Mouse (Mus musculus) stomach, postnatal 0 days (tissue): ENCODE data around the gene Polr3k.

Source experiments
- CTCF ChIP-seq: IDR thresholded peaks from 2 replicates; pipeline ENCODE4 v1.5.1; 2016; ENCODE audit warnings: antibody characterized with exemption, low read depth, mild to moderate bottlenecking, moderate library complexity
- EP300 ChIP-seq: optimal IDR thresholded peaks from 2 replicates; pipeline ENCODE3; 2016; ENCODE audit warnings: antibody characterized with exemption

DNA sequence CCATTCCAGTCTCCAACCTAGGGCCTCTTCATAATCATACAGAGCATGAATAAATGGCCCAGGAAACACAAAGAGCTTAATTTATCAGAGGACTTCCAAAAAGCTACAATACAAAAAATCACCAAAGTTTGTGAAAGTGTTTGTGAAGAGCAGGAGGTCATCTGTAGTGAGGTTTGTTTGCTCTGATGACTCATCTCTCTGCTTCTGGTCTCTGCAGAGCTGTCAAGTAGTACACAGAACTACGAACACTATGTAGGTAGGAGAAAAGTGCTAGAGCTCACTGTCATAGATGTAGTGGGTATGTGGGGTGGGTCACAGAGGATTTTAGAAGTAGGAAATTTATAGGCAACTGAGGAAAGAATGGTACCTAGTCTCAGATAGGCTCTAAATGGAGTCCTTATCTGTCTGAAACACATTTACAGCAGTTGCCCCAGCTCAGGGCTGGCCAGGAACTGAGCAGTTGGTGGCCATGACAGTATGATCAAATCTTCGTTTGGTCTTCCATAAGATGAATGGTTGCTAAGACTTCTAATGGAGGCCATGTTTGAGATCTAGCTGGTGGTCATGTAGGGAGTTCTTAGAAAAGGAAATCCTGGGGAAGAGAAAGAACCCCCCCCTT is 35.0 kb upstream of the Polr3k start:
- TF ChIP-seq EP300 (no peak), CTCF (no peak)
